Mouse (Mus musculus): ENCODE results near the gene Gm21915.

Gm21915 gene

GRCm38 (mm10) chr9:40717182-40717874 is 46.9 kb downstream of the Gm21915 start:
- DNase-seq (ENCODE audit: low spot score) = no peak

- no peak for DNase-seq (ENCODE audit: low spot score)
These were observed 47.4 kb downstream of the Gm21915 start for GRCm38 (mm10) chr9:40717875-40718185.
